Comparison of ENCODE assay signal across 16 mouse cellular contexts in the genomic region with DNA sequence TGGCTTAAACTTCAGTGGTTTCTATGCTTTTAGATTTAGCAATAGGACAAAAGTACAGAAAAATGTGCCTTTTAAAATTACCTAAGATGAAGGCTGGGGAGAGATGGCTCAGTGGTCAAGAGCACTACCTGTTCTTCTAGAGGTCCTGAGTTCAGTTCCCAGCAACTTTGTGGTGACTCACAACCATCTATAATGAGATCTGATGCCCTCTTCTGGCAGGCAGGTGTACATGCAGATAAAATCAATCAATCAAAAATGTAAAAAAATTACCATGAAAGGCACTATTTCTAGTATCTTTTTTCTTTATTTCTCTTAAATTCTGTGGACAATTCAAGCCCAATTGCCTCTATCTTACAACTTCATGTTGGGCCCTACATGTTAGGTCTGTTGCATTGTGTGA. TPM values are rescaled to one million over a fixed set of nuclear protein-coding genes. Genes with fewer than 3 reads are reported as not detected.
"Had no signal": no experiment of that assay in that cellular context is flagged by ENCODE, and none has a peak within 500 bp of the region (broad histone marks: within the 10 kb centered on the region; RNA-seq: fewer than 3 reads in every experiment).

No protein-coding gene starts in this region.

- H3K9me3 ChIP-seq: limb, embryonic 15.5 days; midbrain, embryonic 10.5 days; neural tube, embryonic 13.5 days; stomach, embryonic 15.5 days had no signal

- ATAC-seq: inflammation-experienced regulatory T-cells, adult 6 months had no signal

- H3K4me2 ChIP-seq: limb, embryonic 15.5 days; neural tube, embryonic 13.5 days; stomach, embryonic 15.5 days had no signal

- H3K4me1 ChIP-seq: midbrain, embryonic 10.5 days; neural tube, embryonic 13.5 days had no signal

- H3K27ac ChIP-seq: limb, embryonic 15.5 days; liver, embryonic 14.5 days; midbrain, embryonic 10.5 days; neural tube, embryonic 13.5 days; stomach, embryonic 15.5 days had no signal

- DNase-seq: kidney, adult 8-10 months; kidney, postnatal 36 days; lung, adult 2 months; lung, postnatal 10 days; lung, postnatal 4 days; midbrain, embryonic 14.5 days; retina, postnatal 1 day; right cerebral cortex, postnatal 4 days; thymus, postnatal 36 days had no signal

- H3K36me3 ChIP-seq: limb, embryonic 15.5 days; midbrain, embryonic 10.5 days; neural tube, embryonic 13.5 days; stomach, embryonic 15.5 days had no signal

- H3K9ac ChIP-seq: limb, embryonic 15.5 days; liver, embryonic 14.5 days; neural tube, embryonic 13.5 days; stomach, embryonic 15.5 days had no signal

- H3K4me3 ChIP-seq: limb, embryonic 15.5 days; midbrain, embryonic 10.5 days; neural tube, embryonic 13.5 days; stomach, embryonic 15.5 days had no signal

- H3K27me3 ChIP-seq: limb, embryonic 15.5 days; neural tube, embryonic 13.5 days; stomach, embryonic 15.5 days had no signal

RNA-seq across cellular contexts. Expression of a gene that starts 42.4 kb away (rescaled TPM):
- total RNA-seq: megakaryocyte, adult 5-6 weeks had no signal
